Mouse (Mus musculus) thymus, adult 2 months (tissue): ENCODE measurements around the gene Mtif3.

Experiments
- CTCF ChIP-seq: fragments of 200-500 bp; IDR thresholded peaks from 2 replicates; pipeline ENCODE4 v1.5.1; 2012; ENCODE audit warnings: mild to moderate bottlenecking, control low read depth, low read length, moderate library complexity, borderline replicate concordance; ENCODE audit not compliant: control insufficient read depth, poor library complexity, insufficient read depth; ENCODE audit errors: extremely low read depth
- POLR2A ChIP-seq: fragments of 200-500 bp; IDR thresholded peaks from 2 replicates; pipeline ENCODE4 v1.6.1; 2012; ENCODE audit warnings: mild to moderate bottlenecking, low read length, control low read depth, moderate library complexity; ENCODE audit not compliant: control insufficient read depth, poor library complexity, insufficient read depth; ENCODE audit errors: extremely low read depth

DNA sequence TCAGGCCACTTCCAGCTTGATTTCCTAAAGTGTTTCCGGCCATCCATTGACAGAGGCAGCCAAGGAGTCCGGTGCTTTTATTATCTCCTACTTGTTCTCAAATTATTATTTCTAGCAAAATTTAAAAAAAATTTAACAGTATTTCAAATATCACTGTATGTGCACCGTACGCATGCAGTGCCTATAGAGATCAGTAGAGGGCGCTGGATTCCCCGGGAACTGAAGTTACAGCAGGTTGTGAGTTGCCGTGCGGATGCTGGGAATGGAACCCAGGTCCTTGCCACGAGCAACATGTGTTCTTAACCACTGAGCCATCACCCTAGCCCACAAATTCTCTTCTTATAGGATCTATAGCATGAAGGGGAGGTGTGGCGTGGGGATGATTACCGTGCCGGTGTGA is 35.2 kb upstream of the Mtif3 start:
- no peak for TF ChIP-seq CTCF
- no peak for TF ChIP-seq POLR2A
